9 mouse cellular contexts compared by ENCODE assay signal in the genomic region with DNA sequence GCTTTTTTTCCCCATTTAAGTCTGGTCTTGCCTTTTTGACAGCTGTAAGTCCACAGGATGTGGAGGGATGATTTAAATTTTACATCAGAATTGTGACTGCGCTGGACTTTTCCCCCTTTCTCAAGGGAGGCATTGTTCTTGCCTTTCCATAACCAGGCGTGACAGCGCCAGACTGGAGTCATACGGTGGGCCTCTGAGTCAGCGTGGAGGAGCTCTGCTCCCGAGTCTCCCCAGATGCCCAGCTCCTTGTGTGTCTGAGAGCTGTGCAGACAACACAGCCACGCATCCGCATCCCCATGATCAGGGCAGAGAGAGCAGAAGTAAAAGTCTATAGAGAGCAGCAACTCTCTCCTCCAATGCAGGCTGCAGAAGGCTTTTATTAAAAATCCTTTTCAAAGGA.
DNase-seq lines count a peak whose midpoint lies in the region; ATAC-seq and TF ChIP-seq lines count a peak whose summit lies in the region.
"Had no signal": no experiment of that assay in that cellular context is flagged by ENCODE, and none has a peak within 500 bp of the region (broad histone marks: within the 10 kb centered on the region; RNA-seq: fewer than 3 reads in every experiment).

No protein-coding gene starts in this region.

- H3K27ac ChIP-seq in forebrain, postnatal 0 days (ENCODE audit: low read depth, low read length), result 0 out of 2 replicates have a peak overlapping the region, but pooled peaks have one; percentile 9
- H3K27ac ChIP-seq in neural tube, embryonic 15.5 days (replicated peaks), result peak overlapping the region; percentile 28; the same call in 1 of the 2 replicates
- H3K27ac ChIP-seq: macrophage had no signal

- ATAC-seq in forebrain, postnatal 0 days, result peak; percentile 67; the same call in 1 of the 2 replicates
- ATAC-seq in neural tube, embryonic 15.5 days (ENCODE audit: low FRiP score), result no peak; the same call in 1 of the 2 replicates

- DNase-seq in cerebellum, postnatal 25 days, result peak; percentile 19 to 46
- DNase-seq in cerebellum, adult 11-12 months, result no peak
- peak; percentile 51 for DNase-seq in Muller cell, postnatal 12 days (ENCODE audit: inconsistent ontology term)
- DNase-seq in forebrain, postnatal 0 days, result no peak
- peak; percentile 32 for DNase-seq in layer of hippocampus, adult 9-11 months
- no peak for DNase-seq in ovary, postnatal 36 days (ENCODE audit: low spot score)
- DNase-seq in lung, adult 18-20 months, result no peak

- H3K9me3 ChIP-seq in forebrain, postnatal 0 days (ENCODE audit: low read length), result no peaks in the 10 kb centered on the region
- H3K9me3 ChIP-seq in neural tube, embryonic 15.5 days (replicated peaks), result no peaks in the 10 kb centered on the region

- TF ChIP-seq CTCF in forebrain, postnatal 0 days (IDR thresholded peaks at IDR 0.05; ENCODE audit: low read depth), result no peak

- peak overlapping the region; percentile 15 for H3K4me2 ChIP-seq in forebrain, postnatal 0 days (ENCODE audit: low read depth)
- H3K4me2 ChIP-seq in neural tube, embryonic 15.5 days, result peak overlapping the region; percentile 25

- no peaks in the 10 kb centered on the region for H3K27me3 ChIP-seq in forebrain, postnatal 0 days (ENCODE audit: insufficient read depth, low read length)
- no peaks in the 10 kb centered on the region for H3K27me3 ChIP-seq in neural tube, embryonic 15.5 days (replicated peaks)

- H3K36me3 ChIP-seq in forebrain, postnatal 0 days (ENCODE audit: insufficient read depth), result no peaks in the 10 kb centered on the region
- no peaks in the 10 kb centered on the region for H3K36me3 ChIP-seq in neural tube, embryonic 15.5 days

- no peak overlapping the region for H3K4me3 ChIP-seq in forebrain, postnatal 0 days (ENCODE audit: low read depth, low read length)
- H3K4me3 ChIP-seq in neural tube, embryonic 15.5 days (replicated peaks), result no peak overlapping the region

- 8% methylated on average over 8 of the region's 8 CpGs for WGBS in forebrain, postnatal 0 days
- WGBS in neural tube, embryonic 15.5 days, result 4% methylated on average over 8 of the region's 8 CpGs

- H3K9ac ChIP-seq in forebrain, postnatal 0 days, result no peak overlapping the region
- H3K9ac ChIP-seq in neural tube, embryonic 15.5 days (replicated peaks), result no peak overlapping the region; the same call in 1 of the 2 replicates

- no peaks in the 10 kb centered on the region for H3K4me1 ChIP-seq in forebrain, postnatal 0 days (ENCODE audit: insufficient read depth)
- peaks cover 9% of the 10 kb centered on the region for H3K4me1 ChIP-seq in neural tube, embryonic 15.5 days

Comparison
In these comparisons a context has a peak if more than half of its experiments do, and no peak if none do; other contexts are left out.
1. DNase-seq: peak in cerebellum, postnatal 25 days (2 of 2), Muller cell, postnatal 12 days (single experiment) and layer of hippocampus, adult 9-11 months (single experiment); none in cerebellum, adult 11-12 months (single experiment), forebrain, postnatal 0 days (single experiment), ovary, postnatal 36 days (single experiment) and lung, adult 18-20 months (0 of 2).